Mouse (Mus musculus): ENCODE measurements at regions not wholly inside any gene's neighbourhood (a gene's known extent, or its start where the extent isn't known, plus 50 kb on each side); places are given as distances from the start of the nearest gene placed in this dataset.

DNA sequence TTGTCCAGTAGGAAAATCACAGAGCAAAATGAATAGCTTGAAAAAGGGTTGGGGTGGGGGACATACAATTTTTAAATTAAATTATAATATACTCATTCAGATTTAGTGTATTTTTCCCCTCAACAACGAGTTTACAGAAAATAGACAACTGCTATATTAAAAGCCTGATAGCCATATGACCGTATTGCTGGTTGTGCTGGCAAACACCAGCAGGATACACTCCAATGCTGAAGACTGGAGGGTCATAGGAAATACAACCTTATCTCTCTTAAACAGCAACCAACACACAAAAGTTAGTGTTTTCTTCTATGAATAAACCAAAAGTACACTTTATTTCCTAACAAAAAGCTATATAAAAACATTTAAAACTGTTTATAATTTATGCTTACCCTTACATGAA, 206.4 kb upstream of the P2ry1 start:
- H3K4me1 ChIP-seq (ENCODE audit: control insufficient read depth, insufficient read depth, low read length) = no peaks in the 10 kb centered on the region
- no peak overlapping the region for H3K4me3 ChIP-seq (ENCODE audit: insufficient read depth, low read length)
- no peak overlapping the region for H3K27ac ChIP-seq (ENCODE audit: insufficient read depth, low read depth, low read length)
- TF ChIP-seq POLR2A (IDR thresholded peaks at IDR 0.05; ENCODE audit: borderline replicate concordance, low read depth, low read length) (no peak), CTCF (IDR thresholded peaks at IDR 0.05; ENCODE audit: low read depth, low read length) (no peak)

DNA sequence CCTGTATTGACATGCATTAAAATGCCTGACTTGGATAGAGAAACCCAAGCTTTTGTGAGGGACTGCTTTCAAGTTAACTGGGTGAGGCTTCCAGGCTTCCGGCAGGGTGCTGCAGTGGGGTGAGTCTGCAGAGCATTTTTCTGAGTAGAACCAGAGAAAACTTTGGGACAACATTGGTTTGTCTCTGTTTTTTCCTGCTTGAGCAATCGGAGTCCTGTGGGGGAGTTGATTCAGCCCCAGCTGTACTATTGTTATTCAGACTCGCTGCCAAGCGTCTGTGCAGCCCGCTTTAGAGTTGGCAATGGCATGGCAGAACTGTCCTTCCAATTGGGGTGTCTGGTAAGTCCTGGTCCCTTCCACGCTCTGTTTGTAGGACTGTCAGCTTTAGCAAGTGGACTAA, 204.8 kb upstream of the P2ry1 start:
- Histone ChIP-seq H3K4me3 (ENCODE audit: insufficient read depth, low read length) (no peak overlapping the region), H3K4me1 (ENCODE audit: control insufficient read depth, insufficient read depth, low read length) (no peaks in the 10 kb centered on the region), H3K27ac (ENCODE audit: insufficient read depth, low read depth, low read length) (no peak overlapping the region)
- TF ChIP-seq POLR2A (IDR thresholded peaks at IDR 0.05; ENCODE audit: borderline replicate concordance, low read depth, low read length) (no peak), CTCF (IDR thresholded peaks at IDR 0.05; ENCODE audit: low read depth, low read length) (no peak)

DNA sequence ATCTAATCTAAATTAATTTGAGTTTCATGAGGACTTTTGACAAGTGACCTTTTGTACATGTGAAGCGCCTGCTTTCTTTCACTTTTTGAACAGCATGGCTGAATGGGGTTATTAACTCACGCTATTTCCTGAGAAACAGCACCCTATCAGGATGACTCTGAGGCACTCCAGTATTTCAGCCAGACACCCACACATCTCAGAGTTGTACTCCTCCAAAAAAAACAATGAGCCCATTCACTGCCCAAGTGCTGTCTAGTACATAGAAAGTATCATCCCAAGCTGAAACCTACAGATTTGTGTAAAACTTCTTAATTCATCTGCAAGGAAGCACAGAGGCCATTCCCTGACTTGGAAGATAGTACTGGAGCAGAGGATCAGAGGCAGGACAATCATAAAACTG, 204.1 kb upstream of the P2ry1 start:
- TF ChIP-seq CTCF (IDR thresholded peaks at IDR 0.05; ENCODE audit: low read depth, low read length) (no peak), POLR2A (IDR thresholded peaks at IDR 0.05; ENCODE audit: borderline replicate concordance, low read depth, low read length) (no peak)
- no peak overlapping the region for H3K4me3 ChIP-seq (ENCODE audit: insufficient read depth, low read length)
- H3K4me1 ChIP-seq (ENCODE audit: control insufficient read depth, insufficient read depth, low read length) = no peaks in the 10 kb centered on the region
- H3K27ac ChIP-seq (ENCODE audit: insufficient read depth, low read depth, low read length) = no peak overlapping the region

DNA sequence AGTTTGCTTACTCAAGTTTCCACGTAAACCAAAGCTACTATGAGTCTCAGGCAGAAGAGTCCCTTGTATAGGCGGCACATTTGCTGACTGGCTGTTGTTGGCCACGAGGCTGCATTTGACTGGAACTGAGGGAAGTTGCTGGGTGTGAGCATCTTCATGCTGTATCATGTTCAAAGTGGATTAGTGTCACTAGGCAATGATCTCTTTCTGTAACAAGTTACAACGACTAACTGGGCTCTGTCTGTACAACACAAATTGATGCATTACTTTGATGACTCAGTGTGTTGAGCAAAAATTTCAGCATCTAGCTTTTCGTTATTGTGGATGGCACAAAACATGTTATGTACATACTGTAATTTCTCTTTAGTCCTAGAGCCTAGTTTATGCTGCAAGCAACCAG, 203.7 kb upstream of the P2ry1 start:
- Histone ChIP-seq H3K4me3 (ENCODE audit: insufficient read depth, low read length) (no peak overlapping the region), H3K4me1 (ENCODE audit: control insufficient read depth, insufficient read depth, low read length) (no peaks in the 10 kb centered on the region), H3K27ac (ENCODE audit: insufficient read depth, low read depth, low read length) (no peak overlapping the region)
- TF ChIP-seq CTCF (IDR thresholded peaks at IDR 0.05; ENCODE audit: low read depth, low read length) = no peak
- no peak for TF ChIP-seq POLR2A (IDR thresholded peaks at IDR 0.05; ENCODE audit: borderline replicate concordance, low read depth, low read length)

DNA sequence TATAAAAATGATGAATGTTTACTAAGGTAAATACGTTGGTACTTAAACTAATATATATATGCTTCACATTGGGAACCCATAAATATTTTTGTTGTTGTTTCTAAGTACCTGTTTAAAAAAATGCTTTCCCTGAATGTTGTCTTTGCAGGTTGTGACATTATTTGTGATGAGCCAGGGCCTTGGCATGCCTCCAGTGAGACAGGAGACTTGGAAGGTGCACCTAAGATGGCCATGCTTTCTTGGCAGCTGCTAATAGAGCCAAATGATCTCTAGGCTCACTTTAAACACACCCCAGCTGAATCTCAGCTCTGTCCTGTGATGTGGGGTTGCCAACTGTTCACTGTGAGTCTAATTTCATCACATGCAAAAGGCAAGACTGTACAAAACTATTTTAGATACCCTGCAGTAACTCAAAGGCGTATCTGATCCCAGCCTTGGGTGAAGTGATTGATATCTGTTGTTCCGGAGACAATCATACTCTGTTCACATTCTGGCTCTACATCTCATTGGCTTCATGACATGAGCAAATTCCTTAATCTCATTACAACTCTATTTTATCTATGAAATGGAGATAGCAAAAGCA, 197.8 kb upstream of the P2ry1 start:
- H3K4me3 ChIP-seq (ENCODE audit: insufficient read depth, low read length) = no peak overlapping the region
- no peak for TF ChIP-seq POLR2A (IDR thresholded peaks at IDR 0.05; ENCODE audit: borderline replicate concordance, low read depth, low read length)
- TF ChIP-seq CTCF (IDR thresholded peaks at IDR 0.05; ENCODE audit: low read depth, low read length) = no peak

DNA sequence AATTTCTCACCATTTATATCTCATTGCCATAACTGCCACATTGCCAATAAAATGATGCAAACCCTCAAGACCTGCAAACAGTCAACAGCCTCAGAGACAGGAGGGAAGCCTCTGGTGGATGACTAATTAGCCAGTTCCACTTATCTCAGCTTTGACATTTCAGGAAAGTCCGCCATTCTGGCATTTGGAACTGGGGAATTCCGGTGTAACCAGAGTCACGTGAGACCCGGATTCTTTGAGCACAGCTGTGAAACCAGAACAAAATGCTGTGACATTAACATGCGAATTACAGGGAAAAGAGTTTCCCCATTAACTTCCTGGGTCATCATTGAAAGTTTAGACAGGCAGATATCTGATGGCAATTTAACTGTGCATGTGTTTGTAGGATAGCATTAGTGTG, 190.7 kb upstream of the P2ry1 start:
- Histone ChIP-seq H3K4me1 (ENCODE audit: control insufficient read depth, insufficient read depth, low read length) (0 out of 2 replicates have a peak, but pooled peaks cover 2% of the 10 kb centered on the region), H3K27ac (ENCODE audit: insufficient read depth, low read depth, low read length) (no peak overlapping the region), H3K4me3 (ENCODE audit: insufficient read depth, low read length) (no peak overlapping the region)
- no peak for TF ChIP-seq CTCF (IDR thresholded peaks at IDR 0.05; ENCODE audit: low read depth, low read length)
- no peak for TF ChIP-seq POLR2A (IDR thresholded peaks at IDR 0.05; ENCODE audit: borderline replicate concordance, low read depth, low read length)

More for the DNA sequence above, 197.8 kb upstream of the P2ry1 start:
- Histone ChIP-seq H3K27ac (ENCODE audit: insufficient read depth, low read depth, low read length) (no peak overlapping the region), H3K4me1 (ENCODE audit: control insufficient read depth, insufficient read depth, low read length) (no peaks in the 10 kb centered on the region)

DNA sequence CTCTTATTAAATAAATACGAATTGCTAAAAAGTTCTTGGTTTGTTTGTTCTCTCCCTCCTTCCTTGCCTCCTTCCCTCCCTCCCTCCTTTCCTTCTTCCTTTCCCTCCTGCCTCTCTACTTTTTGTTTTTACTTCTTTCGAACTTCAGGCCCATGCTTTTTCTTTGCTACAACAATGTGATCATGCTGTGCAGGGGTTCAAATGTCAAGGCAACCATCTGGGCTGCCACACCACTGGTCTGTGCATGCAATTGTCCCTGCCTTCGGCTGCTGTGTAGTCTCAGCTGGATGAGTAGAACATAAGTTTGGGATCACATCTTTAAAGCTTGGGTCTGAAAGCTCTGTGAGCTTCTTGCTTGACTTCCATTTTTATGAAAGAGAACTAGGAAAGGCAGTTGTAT, 189.1 kb upstream of the P2ry1 start:
- Histone ChIP-seq H3K4me1 (ENCODE audit: control insufficient read depth, insufficient read depth, low read length) (0 out of 2 replicates have a peak, but pooled peaks cover 2% of the 10 kb centered on the region), H3K4me3 (ENCODE audit: insufficient read depth, low read length) (no peak overlapping the region), H3K27ac (ENCODE audit: insufficient read depth, low read depth, low read length) (no peak overlapping the region)
- TF ChIP-seq POLR2A (IDR thresholded peaks at IDR 0.05; ENCODE audit: borderline replicate concordance, low read depth, low read length) = no peak

DNA sequence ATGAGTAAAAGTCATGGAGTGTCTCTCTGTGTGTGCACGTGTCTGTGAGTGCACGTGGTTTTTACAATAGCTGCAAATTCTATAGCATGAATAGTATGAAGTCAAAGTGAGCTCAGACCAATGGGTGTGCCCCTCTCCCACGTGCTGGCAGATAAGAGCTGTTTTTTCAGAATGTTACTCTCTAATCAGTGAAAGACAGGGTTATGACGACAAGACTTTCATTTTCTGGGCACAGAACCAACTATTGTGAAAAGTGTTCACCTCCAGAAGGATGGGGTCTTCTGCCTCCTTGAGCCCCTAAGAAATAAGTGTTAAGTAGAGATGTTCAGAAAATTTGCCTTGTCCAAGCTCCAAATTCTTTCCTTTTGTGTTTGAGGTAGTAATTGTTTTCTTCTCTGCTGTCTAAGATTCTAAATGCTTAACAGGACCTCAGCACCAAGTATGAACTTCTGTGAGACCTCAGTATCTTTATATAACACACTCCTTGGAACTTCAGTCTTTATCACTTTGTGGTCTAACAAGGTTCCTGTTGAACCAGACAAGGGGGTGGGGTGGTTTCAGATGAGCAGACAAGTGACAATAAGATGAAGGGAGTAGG, 182.8 kb upstream of the P2ry1 start:
- no peak overlapping the region for H3K4me3 ChIP-seq (ENCODE audit: insufficient read depth, low read length)
- H3K4me1 ChIP-seq (ENCODE audit: control insufficient read depth, insufficient read depth, low read length) = no peaks in the 10 kb centered on the region
- TF ChIP-seq POLR2A (IDR thresholded peaks at IDR 0.05; ENCODE audit: borderline replicate concordance, low read depth, low read length) = no peak
- no peak for TF ChIP-seq CTCF (IDR thresholded peaks at IDR 0.05; ENCODE audit: low read depth, low read length)
- H3K27ac ChIP-seq (ENCODE audit: insufficient read depth, low read depth, low read length) = no peak overlapping the region

DNA sequence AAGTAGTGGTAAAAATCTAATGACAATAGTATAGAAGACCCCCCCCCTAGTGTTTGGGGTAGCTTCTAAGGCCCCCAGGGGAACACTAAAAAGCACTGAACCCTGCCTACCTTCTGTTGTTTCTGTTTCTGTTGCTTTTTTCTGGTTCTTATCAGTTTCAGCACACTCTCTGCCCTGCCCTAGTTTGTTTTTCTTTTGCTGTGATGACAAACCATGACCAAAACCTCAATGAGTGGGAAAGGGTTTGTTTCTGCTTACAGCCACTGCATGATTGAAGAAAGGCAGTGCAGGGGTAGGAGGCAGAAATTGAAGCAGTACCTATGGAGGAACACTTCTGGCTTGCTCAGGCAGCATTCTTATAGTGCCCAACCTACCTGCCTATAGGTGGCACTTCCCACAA, 181.1 kb upstream of the P2ry1 start:
- Histone ChIP-seq H3K4me3 (ENCODE audit: insufficient read depth, low read length) (no peak overlapping the region), H3K27ac (ENCODE audit: insufficient read depth, low read depth, low read length) (no peak overlapping the region), H3K4me1 (ENCODE audit: control insufficient read depth, insufficient read depth, low read length) (no peaks in the 10 kb centered on the region)
- TF ChIP-seq POLR2A (IDR thresholded peaks at IDR 0.05; ENCODE audit: borderline replicate concordance, low read depth, low read length) (no peak), CTCF (IDR thresholded peaks at IDR 0.05; ENCODE audit: low read depth, low read length) (no peak)

DNA sequence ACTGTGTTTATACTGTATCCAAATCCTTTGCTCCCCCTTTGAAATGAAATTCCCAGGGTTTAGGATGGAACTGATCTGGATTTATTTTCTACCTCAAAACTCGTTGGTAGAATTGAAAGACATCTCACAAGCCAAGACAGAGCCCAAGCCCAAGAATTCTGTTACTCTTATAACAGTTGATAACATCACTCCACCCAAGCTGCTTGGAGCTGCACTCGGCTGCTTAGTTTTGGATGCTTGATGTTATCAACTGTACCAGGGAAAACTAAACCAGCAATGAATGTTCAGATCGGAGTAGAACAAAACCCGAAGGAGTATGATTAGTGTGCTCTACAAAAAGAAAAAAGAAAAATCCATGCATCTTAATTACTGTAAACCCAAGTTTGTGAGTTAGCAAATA, 175.8 kb upstream of the P2ry1 start:
- Histone ChIP-seq H3K27ac (ENCODE audit: insufficient read depth, low read depth, low read length) (no peak overlapping the region), H3K4me1 (ENCODE audit: control insufficient read depth, insufficient read depth, low read length) (no peaks in the 10 kb centered on the region), H3K4me3 (ENCODE audit: insufficient read depth, low read length) (no peak overlapping the region)
- TF ChIP-seq POLR2A (IDR thresholded peaks at IDR 0.05; ENCODE audit: borderline replicate concordance, low read depth, low read length) = no peak
- no peak for TF ChIP-seq CTCF (IDR thresholded peaks at IDR 0.05; ENCODE audit: low read depth, low read length)

Measured in bone marrow macrophage, adult 2 months (primary cell).